Mouse (Mus musculus) right cerebral cortex, postnatal 14 days (tissue): ENCODE data around the gene Oxgr1.

Experiments
- DNase-seq: peaks from one replicate; pipeline ENCODE4 v3.0.0; 2022

The Oxgr1 gene

DNA sequence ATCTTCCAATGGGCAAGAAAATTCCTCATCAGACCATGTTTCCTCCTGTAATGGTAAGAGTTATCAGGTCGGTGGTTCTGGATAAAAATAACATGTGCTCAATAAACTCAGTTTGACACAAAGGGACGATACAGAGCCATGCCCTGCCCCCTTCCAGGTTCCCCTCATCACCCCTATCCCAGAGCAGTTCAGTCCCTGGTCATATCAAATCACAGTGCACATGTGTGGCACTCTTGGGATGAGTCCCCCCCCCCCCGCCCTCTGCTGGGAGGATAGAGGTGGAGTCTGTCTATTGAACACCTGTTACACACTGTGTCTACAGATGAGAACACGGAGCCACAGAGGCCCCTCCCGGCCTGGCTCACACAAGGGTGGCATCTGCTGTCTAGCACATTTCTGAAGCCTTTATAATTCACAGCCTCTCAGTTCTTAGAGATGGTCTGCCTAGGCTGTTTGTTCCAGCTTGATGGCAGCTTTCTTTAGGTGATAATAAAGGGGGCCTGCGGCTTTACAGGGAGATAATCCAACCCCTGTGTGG lies 61.5 kb downstream of the Oxgr1 start:
- DNase-seq = peak; percentile 13
